Mouse (Mus musculus): ENCODE results near the gene Olfr1295. TPM values are rescaled to one million over a fixed set of nuclear protein-coding genes. Genes with fewer than 3 reads are reported as not detected.

Olfr1295 gene
- not detected in 2 replicates for polyA plus RNA-seq (2015; fragmentation: Nextera tagmentation; extraction: Ambion mirVana)

DNA sequence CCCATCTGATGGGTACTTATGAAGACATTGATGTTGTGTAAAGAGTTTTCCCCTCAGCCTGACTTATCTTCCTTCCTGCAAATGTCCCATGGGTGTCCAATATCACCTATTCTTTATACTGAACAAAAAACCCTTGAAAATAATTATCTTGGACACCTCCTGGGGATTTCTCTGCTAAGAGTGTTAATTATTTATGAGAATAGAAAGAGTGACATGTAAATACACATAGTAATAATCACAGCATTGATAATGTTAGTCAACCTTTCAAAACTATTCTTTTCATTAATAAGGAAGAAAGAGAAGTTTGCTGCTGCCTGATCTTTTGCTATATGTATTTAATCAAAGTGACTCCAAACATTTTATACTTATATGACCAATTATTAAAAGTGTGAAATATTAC lies at the start of gene Olfr1295:
Gene Olfr1295 (minus strand): TSS at position 101 of the 400 bp plus-strand sequence.
- no peak within 1 kb of the TSS for H3K9ac ChIP-seq
- no peaks in the 10 kb centered on the region for H3K9me3 ChIP-seq
- no peaks in the 10 kb centered on the region for H3K36me3 ChIP-seq (replicated peaks)
- H3K4me2 ChIP-seq: no peak within 1 kb of the TSS
- H3K4me1 ChIP-seq: no peaks in the 10 kb centered on the region
- no peak within 1 kb of the TSS for H3K27ac ChIP-seq
- no peaks in the 10 kb centered on the region for H3K27me3 ChIP-seq (replicated peaks)
- ATAC-seq (replicated peaks): no peak
- no peak within 1 kb of the TSS for H3K4me3 ChIP-seq

DNA sequence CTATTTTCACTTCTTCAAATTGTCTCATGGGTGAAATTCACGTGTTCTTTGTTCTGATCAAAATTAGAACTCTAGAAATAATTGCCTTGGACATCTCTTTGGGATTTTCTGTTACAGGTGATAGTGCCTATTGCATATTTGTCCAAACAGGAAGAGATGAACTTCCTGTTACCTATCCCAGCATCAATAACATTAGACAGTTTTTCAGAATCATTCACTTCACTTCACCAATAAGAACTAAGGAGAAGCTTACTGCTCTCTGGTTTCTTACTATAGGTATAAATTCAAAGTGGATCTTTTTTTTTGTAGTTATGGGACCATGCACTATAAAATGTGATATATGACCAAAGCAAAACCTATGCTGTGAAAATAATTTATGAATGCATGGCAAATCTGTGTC lies 29.3 kb downstream of the Olfr1295 start, which contains the start of gene Olfr1294:
Gene Olfr1294 (minus strand): TSS at position 101 of the 400 bp plus-strand sequence.
- Histone ChIP-seq H3K4me2 (no peak within 1 kb of the TSS), H3K4me3 (no peak within 1 kb of the TSS), H3K27ac (no peak within 1 kb of the TSS), H3K4me1 (no peaks in the 10 kb centered on the region), H3K9me3 (no peaks in the 10 kb centered on the region), H3K9ac (no peak within 1 kb of the TSS), H3K36me3 (replicated peaks) (no peaks in the 10 kb centered on the region), H3K27me3 (replicated peaks) (no peaks in the 10 kb centered on the region)
- WGBS: 53% methylated on average over 1 of the region's 1 CpGs
- ATAC-seq (replicated peaks): no peak

DNA sequence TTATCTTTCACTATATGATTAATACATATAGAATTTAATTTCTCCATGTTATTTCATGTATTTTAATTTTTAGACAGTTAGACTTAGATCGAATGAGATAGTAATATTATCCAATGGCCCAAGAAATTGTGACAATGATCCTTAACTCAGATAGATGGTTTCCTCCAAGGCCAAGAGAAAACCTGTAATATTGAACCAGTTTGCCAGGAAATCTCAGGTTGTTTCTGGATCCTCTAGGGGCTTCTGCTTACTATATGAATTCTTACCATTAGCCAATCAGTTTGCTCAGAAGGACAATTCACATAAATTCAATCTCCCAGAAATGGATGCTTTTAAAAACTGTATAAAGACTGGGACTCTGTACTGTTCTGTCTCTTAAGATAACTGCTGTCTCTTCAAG lies 44.6 kb downstream of the Olfr1295 start, which contains the start of gene Olfr1293-ps:
Gene Olfr1293-ps (plus strand): TSS at position 301 of the 400 bp plus-strand sequence.
- no peaks in the 10 kb centered on the region for H3K27me3 ChIP-seq (replicated peaks)

DNA sequence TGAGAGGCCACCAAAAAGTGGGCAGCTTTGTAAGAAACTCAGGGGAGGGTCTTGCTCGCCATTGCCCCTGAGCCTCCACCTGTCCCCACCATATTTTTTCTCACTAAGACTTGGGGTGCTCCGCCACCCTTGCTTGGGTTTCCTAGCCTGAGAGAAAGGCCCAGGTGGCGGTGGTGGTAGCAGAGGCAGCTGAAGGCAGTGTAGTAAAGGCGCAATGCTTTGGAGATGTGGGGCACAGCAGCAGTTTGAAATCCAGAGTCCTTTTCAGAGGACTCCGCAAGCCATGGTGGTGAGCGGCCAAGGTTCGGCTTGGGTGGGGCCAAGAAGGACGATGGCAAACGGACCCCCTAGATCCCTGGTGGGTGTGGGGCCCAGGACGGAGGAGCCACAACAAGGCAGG lies 52.0 kb downstream of the Olfr1295 start:
- H3K4me1 ChIP-seq: no peaks in the 10 kb centered on the region
- H3K27me3 ChIP-seq (replicated peaks): no peaks in the 10 kb centered on the region
- ATAC-seq (replicated peaks): no peak
- H3K4me2 ChIP-seq: no peak overlapping the region
- H3K36me3 ChIP-seq (replicated peaks): no peaks in the 10 kb centered on the region
- WGBS: 91% methylated on average over 10 of the region's 10 CpGs
- no peaks in the 10 kb centered on the region for H3K9me3 ChIP-seq
- H3K9ac ChIP-seq: no peak overlapping the region
- no peak overlapping the region for H3K27ac ChIP-seq
- H3K4me3 ChIP-seq: no peak overlapping the region

More for the DNA sequence above, 44.6 kb downstream of the Olfr1295 start, which contains the start of gene Olfr1293-ps:
- Histone ChIP-seq H3K36me3 (replicated peaks) (no peaks in the 10 kb centered on the region), H3K9me3 (no peaks in the 10 kb centered on the region), H3K4me2 (no peak within 1 kb of the TSS), H3K9ac (no peak within 1 kb of the TSS), H3K4me3 (no peak within 1 kb of the TSS), H3K4me1 (no peaks in the 10 kb centered on the region), H3K27ac (no peak within 1 kb of the TSS)
- ATAC-seq (replicated peaks): no peak
- WGBS: 86% methylated on average over 1 of the region's 1 CpGs

Other genes with a start within 250 kb of the Olfr1295 start
- not detected in 2 replicates for gene Olfr1281, start 243.2 kb downstream of the Olfr1295 start, polyA plus RNA-seq (2015; fragmentation: Nextera tagmentation; extraction: Ambion mirVana)
- not detected in 2 replicates for gene Olfr1282, start 233.6 kb downstream of the Olfr1295 start, polyA plus RNA-seq (2015; fragmentation: Nextera tagmentation; extraction: Ambion mirVana)
- gene Olfr1283, start 202.9 kb downstream of the Olfr1295 start, polyA plus RNA-seq (2015; fragmentation: Nextera tagmentation; extraction: Ambion mirVana): not detected in 2 replicates
- gene Olfr1284, start 194.2 kb downstream of the Olfr1295 start, polyA plus RNA-seq (2015; fragmentation: Nextera tagmentation; extraction: Ambion mirVana): not detected in 2 replicates
- not detected in 2 replicates for gene Olfr1286, start 146.6 kb downstream of the Olfr1295 start, polyA plus RNA-seq (2015; fragmentation: Nextera tagmentation; extraction: Ambion mirVana)
- gene Olfr1287, start 120.5 kb downstream of the Olfr1295 start, polyA plus RNA-seq (2015; fragmentation: Nextera tagmentation; extraction: Ambion mirVana): not detected in 2 replicates
- gene Olfr1288, start 95.6 kb downstream of the Olfr1295 start, polyA plus RNA-seq (2015; fragmentation: Nextera tagmentation; extraction: Ambion mirVana): not detected in 2 replicates
- gene Olfr1289, start 88.9 kb downstream of the Olfr1295 start, polyA plus RNA-seq (2015; fragmentation: Nextera tagmentation; extraction: Ambion mirVana): not detected in 2 replicates
- gene Olfr1290, start 75.9 kb downstream of the Olfr1295 start, polyA plus RNA-seq (2015; fragmentation: Nextera tagmentation; extraction: Ambion mirVana): not detected in 2 replicates
- gene Olfr1291-ps1, start 72.5 kb downstream of the Olfr1295 start, polyA plus RNA-seq (2015; fragmentation: Nextera tagmentation; extraction: Ambion mirVana): not detected in 2 replicates
- gene Olfr1293-ps, start 44.5 kb downstream of the Olfr1295 start, polyA plus RNA-seq (2015; fragmentation: Nextera tagmentation; extraction: Ambion mirVana): not detected in 2 replicates
- gene Olfr1294, start 29.4 kb downstream of the Olfr1295 start, polyA plus RNA-seq (2015; fragmentation: Nextera tagmentation; extraction: Ambion mirVana): not detected in 2 replicates
- gene Olfr1297, start 56.8 kb upstream of the Olfr1295 start, polyA plus RNA-seq (2015; fragmentation: Nextera tagmentation; extraction: Ambion mirVana): not detected in 2 replicates
- gene Olfr1298, start 79.5 kb upstream of the Olfr1295 start, polyA plus RNA-seq (2015; fragmentation: Nextera tagmentation; extraction: Ambion mirVana): not detected in 2 replicates
- not detected in 2 replicates for gene Olfr1299, start 91.7 kb upstream of the Olfr1295 start, polyA plus RNA-seq (2015; fragmentation: Nextera tagmentation; extraction: Ambion mirVana)
- gene Olfr1301, start 181.3 kb upstream of the Olfr1295 start, polyA plus RNA-seq (2015; fragmentation: Nextera tagmentation; extraction: Ambion mirVana): not detected in 2 replicates
- gene Olfr1302, start 207.7 kb upstream of the Olfr1295 start, polyA plus RNA-seq (2015; fragmentation: Nextera tagmentation; extraction: Ambion mirVana): not detected in 2 replicates

Data from midbrain, embryonic 15.5 days (tissue).